Mouse (Mus musculus) adrenal gland, adult 8-10 months (tissue): ENCODE measurements at regions not wholly inside any gene's neighbourhood (a gene's known extent, or its start where the extent isn't known, plus 50 kb on each side); places are given as distances from the start of the nearest gene placed in this dataset.

Source experiments
- DNase-seq: peaks from one replicate; pipeline ENCODE4 v3.0.0; 2022

DNA sequence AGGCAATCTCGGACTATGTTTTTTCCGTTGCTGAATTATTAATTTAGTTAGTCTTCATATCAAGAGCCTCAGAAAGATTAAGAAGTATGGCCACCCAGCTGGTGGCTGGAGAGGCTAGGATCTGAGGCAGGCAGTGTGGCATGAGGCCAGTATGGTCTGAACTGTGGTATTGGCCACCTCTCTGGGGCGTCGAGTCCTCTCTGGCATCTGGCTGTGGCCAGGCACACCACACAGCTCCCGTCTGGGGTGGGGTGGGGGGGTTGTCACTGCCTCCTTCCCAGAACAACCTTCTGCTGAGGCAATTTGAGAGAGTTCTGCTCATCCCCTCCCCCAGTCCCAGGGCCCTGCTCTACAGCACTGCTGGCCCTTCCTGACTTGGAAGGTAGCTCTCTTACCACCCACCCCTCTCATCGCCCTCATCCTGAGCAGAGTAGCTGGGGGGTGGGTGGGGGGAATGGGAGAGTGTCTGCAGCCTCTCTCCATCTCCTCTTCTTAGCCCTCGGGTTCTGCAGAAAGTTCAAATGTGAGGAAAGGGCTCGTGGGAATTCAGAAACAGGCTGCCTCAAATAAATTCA is 103.2 kb downstream of the Vegfa start:
- no peak for DNase-seq

- no peak for DNase-seq
Observed at GRCm38 (mm10) chr17:45928013-45928412, 104.2 kb downstream of the Vegfa start.

- no peak for DNase-seq
Observed at GRCm38 (mm10) chr17:45925845-45926244, 106.3 kb downstream of the Vegfa start.

DNA sequence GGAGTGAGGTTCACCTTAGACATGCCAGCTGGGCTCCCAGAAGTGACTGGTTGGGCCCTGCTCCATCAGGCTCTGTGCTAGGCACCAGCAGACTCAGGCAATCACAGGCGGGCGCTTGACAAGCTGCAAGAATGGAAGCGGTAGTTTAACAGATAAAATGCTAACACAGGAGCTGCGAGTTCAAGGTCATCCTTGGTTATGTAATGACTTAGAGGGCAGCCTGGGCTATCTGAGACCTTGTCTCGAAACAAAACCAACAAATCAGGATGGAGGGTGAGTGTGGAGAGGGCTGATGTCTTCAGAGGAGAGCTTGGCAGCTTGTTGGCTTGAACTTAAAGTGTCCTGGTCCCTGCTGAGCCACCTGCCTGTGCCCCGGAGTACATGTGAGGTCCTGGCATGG is 107.6 kb downstream of the Vegfa start:
- DNase-seq = no peak

GRCm38 (mm10) chr17:45923217-45923730 is 108.9 kb downstream of the Vegfa start:
- no peak for DNase-seq

DNA sequence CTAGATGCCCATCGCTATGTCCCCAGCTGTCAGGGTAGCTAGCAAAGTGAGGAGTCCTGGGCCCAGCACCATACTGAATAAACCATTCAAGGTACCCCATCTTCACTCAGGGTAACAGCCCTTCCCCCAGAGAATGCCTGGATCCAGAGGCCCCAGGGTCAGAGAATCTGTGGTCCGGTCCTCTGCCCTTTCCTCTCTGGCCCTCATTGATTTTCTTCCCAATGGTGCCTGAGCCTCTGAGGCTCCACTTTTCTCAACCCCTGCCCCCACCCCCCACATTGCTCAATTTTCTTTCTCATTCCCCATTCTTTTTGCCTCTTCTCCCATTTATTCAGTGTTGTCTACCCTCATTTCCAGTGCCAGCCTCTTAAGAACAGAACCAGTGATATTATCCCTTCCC is 114.5 kb downstream of the Vegfa start:
- DNase-seq = no peak

DNA sequence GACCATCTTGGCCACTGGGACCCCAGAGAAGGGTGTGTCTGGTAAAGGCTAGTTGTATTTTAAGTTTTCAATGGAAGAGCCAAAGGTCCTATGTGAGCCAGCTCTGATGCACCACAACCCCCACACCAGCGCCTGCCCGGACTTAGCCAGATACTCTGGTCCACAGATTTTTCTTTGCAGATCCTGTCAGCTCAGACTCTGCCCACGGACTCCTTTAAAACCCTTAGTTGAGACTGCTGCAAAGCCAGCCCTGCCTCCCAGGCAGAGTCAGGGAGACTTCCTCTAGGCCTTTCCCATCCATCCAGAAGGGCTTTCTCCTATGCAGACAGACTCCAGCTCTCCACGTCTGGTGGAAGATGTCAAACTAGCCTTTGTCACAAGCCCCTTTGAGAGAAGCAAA is 115.2 kb downstream of the Vegfa start:
- no peak for DNase-seq

DNA sequence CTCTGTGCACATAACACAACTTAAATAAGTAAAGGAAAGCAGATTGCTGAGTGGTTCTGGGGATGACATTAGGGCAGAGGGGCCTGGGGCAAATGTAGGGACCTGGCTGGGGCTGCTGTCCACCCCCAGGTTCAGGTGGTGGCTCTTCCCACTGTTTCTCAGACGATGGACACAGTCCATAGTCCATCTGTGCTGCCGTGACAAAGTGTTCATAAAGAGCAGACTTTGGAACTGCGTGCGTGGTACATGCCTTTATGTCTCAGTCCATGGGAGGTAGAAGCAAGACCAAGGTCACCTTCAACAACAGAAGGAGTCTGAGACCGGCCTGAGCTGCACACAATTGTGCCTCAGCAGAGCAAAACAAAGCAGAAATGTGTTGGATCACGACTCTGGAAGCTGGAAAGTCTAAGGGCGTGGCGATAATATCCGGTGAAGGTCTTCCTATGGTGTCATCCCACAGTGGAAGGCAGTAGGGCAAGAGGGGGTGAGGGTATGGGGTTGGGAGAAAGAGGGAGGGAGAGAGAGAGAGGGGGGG is 117.4 kb downstream of the Vegfa start:
- DNase-seq = no peak

DNA sequence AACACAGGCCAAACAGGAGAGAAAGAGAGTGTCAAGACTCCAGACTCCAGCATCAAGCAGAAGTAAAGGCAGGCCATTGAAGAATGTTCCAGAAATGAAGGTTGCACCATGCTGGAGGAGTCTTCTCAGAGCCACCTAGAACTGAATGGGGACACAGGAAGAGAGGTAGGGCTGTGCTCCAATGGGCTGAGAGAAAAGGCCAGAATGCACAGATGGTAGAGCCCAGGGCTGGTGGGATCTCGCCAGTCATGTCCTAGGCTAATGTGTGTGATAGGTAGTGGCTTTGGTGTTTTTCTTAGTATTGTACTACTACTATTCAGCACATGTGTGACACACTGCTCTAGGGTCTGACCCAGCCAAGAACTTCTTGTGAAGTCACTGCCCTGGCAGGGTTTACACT is 117.9 kb downstream of the Vegfa start:
- no peak for DNase-seq

- DNase-seq = no peak
Observed at GRCm38 (mm10) chr17:45913671-45914070, 118.5 kb downstream of the Vegfa start.

GRCm38 (mm10) chr17:45912165-45912564 is 120.0 kb downstream of the Vegfa start:
- DNase-seq = no peak

GRCm38 (mm10) chr17:45911201-45911731 is 120.9 kb downstream of the Vegfa start:
- DNase-seq = no peak

- no peak for DNase-seq
Observed at GRCm38 (mm10) chr17:45910245-45910644, 121.9 kb downstream of the Vegfa start.

- no peak for DNase-seq
Observed at GRCm38 (mm10) chr17:45907587-45907986, 124.6 kb downstream of the Vegfa start.

DNA sequence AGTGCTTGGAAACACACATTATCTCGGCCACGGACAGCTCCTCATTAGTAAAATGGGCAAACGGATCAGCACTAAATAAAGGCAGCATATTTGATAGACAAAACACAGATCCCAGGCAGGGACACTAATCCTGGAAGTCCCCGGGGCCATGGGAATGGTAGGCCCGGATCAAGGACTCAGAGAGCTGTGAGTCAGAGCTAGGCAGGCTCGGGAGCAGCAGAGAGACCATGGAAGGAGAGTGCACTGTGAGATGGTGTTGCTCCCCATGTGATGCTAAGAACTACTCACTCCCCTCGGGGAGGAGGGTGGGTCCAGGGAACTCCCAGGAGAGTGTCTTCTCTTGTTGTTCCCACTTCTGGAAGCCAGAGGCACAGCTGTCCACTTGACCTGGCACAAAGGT is 126.6 kb downstream of the Vegfa start:
- DNase-seq = peak; percentile 67

DNA sequence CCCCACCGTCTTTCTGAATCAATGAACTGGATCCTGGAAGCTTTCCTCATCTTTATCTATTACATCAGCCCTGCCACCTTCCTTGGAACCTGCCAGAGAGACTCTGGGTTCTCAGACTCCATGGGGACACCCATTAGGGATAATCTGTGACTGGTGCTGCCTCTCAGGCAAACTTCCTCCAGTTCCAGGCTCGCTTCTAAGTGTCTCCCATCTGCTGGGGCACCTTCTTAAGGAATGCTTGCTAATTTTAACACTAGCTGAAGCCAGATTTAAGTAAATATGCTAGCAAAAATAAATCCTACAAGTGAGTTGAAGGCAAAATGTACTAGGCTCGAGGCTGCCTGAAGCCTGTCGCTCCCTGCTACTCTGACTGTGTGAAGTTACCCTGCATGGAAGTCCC is 127.9 kb downstream of the Vegfa start:
- no peak for DNase-seq

- DNase-seq = no peak
Observed at GRCm38 (mm10) chr17:45903294-45903693, 128.9 kb downstream of the Vegfa start.

GRCm38 (mm10) chr17:45902668-45903067 is 129.5 kb downstream of the Vegfa start:
- DNase-seq = no peak

DNA sequence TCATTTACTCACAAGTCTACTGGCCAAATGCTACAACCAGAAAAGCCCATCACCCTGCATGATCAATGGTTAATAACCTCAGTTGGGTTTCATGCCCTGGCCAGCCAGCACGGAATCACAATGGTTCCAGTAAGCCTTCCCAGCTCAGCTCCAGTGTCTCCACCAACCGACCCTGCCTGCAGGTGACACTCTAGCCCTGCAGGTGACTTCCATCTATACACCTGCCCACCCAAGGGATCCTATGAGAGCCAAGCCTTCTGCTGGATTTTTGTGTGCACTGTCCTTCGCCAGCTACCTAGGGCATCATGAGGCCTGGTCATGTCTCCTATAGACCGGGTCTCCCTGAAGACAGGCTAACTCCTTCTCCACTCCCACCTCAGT is 135.3 kb downstream of the Vegfa start:
- DNase-seq = no peak

DNA sequence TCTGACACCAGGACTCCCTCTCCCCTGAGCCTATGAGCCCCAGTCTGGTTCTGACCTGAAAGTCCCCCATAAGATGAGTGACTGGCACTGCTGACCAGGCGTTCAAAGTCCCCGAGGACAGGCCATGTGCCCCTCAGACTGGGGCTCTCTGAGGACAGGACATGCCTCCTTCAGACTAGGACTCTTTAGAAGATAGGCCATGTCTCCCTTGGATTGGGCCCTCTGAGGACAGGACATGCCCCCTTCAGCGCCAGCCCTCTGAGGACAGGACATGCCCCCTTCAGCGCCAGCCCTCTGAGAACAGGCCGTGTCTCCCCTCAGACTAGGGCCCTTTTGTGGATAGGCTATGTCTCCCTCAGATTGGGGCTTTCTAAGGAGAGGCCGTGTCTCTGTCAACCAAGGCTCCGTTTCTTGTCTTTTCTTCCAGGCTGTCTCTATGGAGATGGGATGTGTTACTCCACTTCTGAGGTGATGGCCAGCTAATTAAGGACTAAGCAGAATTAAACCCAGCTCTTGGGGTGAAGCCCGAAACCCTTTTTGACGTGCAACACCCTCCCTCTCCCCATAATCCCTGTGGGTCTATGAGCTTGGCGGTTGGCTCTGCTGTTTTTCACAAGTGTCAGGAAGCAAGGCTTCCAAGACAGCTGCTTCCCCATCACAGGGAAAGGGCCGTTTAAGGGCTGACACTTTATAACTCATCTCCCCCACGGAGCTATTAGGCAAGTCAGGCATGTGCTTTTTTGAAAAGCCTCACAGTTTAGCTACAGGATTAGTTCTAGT is 135.8 kb downstream of the Vegfa start:
- DNase-seq = no peak

DNA sequence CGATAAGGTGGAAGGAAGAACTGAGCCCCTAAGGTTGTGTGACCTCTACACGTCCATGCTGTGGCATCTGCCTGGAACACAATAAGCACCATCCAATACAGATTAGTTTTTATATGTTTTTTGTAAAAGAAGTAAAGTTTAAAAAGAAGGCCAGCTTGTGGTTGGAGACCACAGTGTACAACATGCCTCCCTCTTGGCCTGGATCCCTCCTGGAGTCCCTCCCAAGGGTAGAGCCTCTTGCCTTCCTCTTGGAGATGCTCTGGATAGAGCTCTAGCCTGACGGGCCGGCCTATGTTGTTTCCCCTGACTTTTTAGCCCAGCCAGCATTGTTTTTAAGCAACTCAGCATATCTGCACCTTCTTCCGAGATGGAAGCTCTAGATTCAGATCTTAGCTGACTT is 138.0 kb downstream of the Vegfa start:
- DNase-seq = no peak

- no peak for DNase-seq
Observed at GRCm38 (mm10) chr17:45893698-45894097, 138.5 kb downstream of the Vegfa start.

DNA sequence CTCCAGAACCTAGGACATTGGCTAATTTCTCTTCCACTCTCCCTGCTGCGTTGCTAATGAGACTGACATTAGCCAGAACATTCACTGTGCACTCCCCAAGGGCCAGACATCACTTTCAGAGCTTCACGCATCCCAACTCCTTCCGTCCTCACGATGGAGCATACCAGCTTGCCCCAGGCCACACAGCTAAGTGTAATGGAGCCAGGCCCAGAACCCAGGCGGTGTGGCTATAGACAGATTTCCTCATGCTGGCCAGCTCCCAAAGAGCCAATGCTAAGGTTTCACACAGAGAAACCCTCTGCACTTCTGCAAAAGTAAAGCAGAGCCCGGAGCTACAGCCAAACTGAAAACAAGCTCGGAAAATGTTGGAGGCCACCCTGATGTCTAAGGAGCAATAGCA is 139.1 kb downstream of the Vegfa start:
- DNase-seq = no peak

DNA sequence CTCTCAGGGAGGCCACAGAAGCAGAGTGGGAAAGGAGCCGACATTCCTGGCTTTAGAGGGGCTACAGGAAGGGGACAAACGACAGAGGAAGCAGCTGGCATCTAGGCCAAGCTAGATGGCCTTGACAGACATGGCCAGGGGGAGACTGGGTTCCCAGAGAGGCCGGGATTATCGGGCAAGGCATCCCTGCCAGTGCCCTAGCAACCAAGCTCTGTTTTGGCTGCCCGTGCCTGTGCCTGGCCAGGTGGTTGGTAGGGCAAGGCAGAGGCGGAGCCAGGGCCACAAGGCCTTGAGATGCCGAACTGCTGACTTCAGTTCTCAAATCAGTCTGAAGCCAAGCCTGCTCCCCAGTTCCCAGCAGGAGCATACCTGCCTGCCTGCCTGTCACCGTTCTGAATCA is 142.7 kb downstream of the Vegfa start:
- DNase-seq = peak; percentile 83
